Mouse (Mus musculus): ENCODE results near the gene Nt5dc3. TPM values are rescaled to one million over a fixed set of nuclear protein-coding genes. Genes with fewer than 3 reads are reported as not detected.

The Nt5dc3 gene
- 10.9 TPM for polyA plus RNA-seq (2021)

GRCm38 (mm10) chr10:86778398-86779116 is at the start of gene Nt5dc3:
Gene Nt5dc3 (plus strand): TSS chr10:86779005.
- TF ChIP-seq CTCF (IDR thresholded peaks at IDR 0.05), result no peak
- peak; percentile 96 for ATAC-seq
- peak; percentile 92 for DNase-seq (ENCODE audit: low read depth, low spot score)
- no peaks in the 10 kb centered on the region for H3K27me3 ChIP-seq
- CTCF ChIA-PET, result interaction anchor here (0.9 to 1.5 kb wide), 2 partner anchors 45 to 55 kb away, joined by 3 read pairs; no protein-coding TSS in a partner anchor
- POLR2A ChIA-PET, result interaction anchor here (0.7 to 1.6 kb wide), 7 partner anchors 10 to 476 kb away, joined by 3 to 7 read pairs (median 3); no protein-coding TSS in a partner anchor
- in situ Hi-C loops (cut with MboI; ENCODE audit: low pct_unique_long_range_greater_than_20kb), result loop anchor here (5.0 kb wide), 1 partner anchor 66 kb away; no protein-coding TSS in a partner anchor

- no peak for DNase-seq (ENCODE audit: low read depth, low spot score)
- POLR2A ChIA-PET, result no interaction called here
- CTCF ChIA-PET, result interaction anchor here (0.6 to 2.0 kb wide), 13 partner anchors 11 to 401 kb away, joined by 3 to 6 read pairs (median 3); no protein-coding TSS in a partner anchor
- in situ Hi-C loops (cut with MboI; ENCODE audit: low pct_unique_long_range_greater_than_20kb), result loop anchor here (10.0 kb wide), 1 partner anchor 256 kb away; no protein-coding TSS in a partner anchor
- no peaks in the 10 kb centered on the region for H3K27me3 ChIP-seq
- peak; percentile 93 for TF ChIP-seq CTCF (IDR thresholded peaks at IDR 0.05)
- peak; percentile 71 for ATAC-seq
Observed at GRCm38 (mm10) chr10:86730823-86731499, 47.8 kb upstream of the Nt5dc3 start.

- in situ Hi-C loops (cut with MboI; ENCODE audit: low pct_unique_long_range_greater_than_20kb), result loop anchor here (10.0 kb wide), 1 partner anchor 257 kb away; no protein-coding TSS in a partner anchor
- POLR2A ChIA-PET, result interaction anchor here (0.6 kb wide), 1 partner anchor 793 kb away, joined by 6 read pairs; no protein-coding TSS in a partner anchor
- CTCF ChIA-PET, result interaction anchor here (0.6 to 2.0 kb wide), 12 partner anchors 13 to 402 kb away, joined by 3 to 6 read pairs (median 4); no protein-coding TSS in a partner anchor
- no peak for TF ChIP-seq CTCF (IDR thresholded peaks at IDR 0.05)
- no peaks in the 10 kb centered on the region for H3K27me3 ChIP-seq
- no peak for ATAC-seq
- no peak for DNase-seq (ENCODE audit: low read depth, low spot score)
Observed at GRCm38 (mm10) chr10:86731500-86731863, 47.3 kb upstream of the Nt5dc3 start.

GRCm38 (mm10) chr10:86735036-86735435 is 43.8 kb upstream of the Nt5dc3 start:
- DNase-seq (ENCODE audit: low read depth, low spot score) (no peak), ATAC-seq (no peak)
- ChIA-PET POLR2A (no interaction called here), CTCF (no interaction called here)
- H3K27me3 ChIP-seq, result no peaks in the 10 kb centered on the region
- no peak for TF ChIP-seq CTCF (IDR thresholded peaks at IDR 0.05)
- in situ Hi-C loops (cut with MboI; ENCODE audit: low pct_unique_long_range_greater_than_20kb), result loop anchor here (10.0 kb wide), 1 partner anchor 260 kb away; no protein-coding TSS in a partner anchor

GRCm38 (mm10) chr10:86742918-86743317 is 35.9 kb upstream of the Nt5dc3 start:
- ChIA-PET POLR2A (no interaction called here), CTCF (no interaction called here)
- TF ChIP-seq CTCF (IDR thresholded peaks at IDR 0.05), result no peak
- DNase-seq (ENCODE audit: low read depth, low spot score) (no peak), ATAC-seq (no peak)
- no peaks in the 10 kb centered on the region for H3K27me3 ChIP-seq
- in situ Hi-C loops (cut with MboI; ENCODE audit: low pct_unique_long_range_greater_than_20kb), result no loop called here

- no peaks in the 10 kb centered on the region for H3K27me3 ChIP-seq
- DNase-seq (ENCODE audit: low read depth, low spot score) (no peak), ATAC-seq (no peak)
- POLR2A ChIA-PET, result no interaction called here
- TF ChIP-seq CTCF (IDR thresholded peaks at IDR 0.05), result no peak
- CTCF ChIA-PET, result interaction anchor here (2.1 kb wide), 1 partner anchor 13 kb away, joined by 6 read pairs; no protein-coding TSS in a partner anchor
- in situ Hi-C loops (cut with MboI; ENCODE audit: low pct_unique_long_range_greater_than_20kb), result no loop called here
Observed at GRCm38 (mm10) chr10:86744306-86744705, 34.5 kb upstream of the Nt5dc3 start.

GRCm38 (mm10) chr10:86755816-86756502 is 22.8 kb upstream of the Nt5dc3 start:
- no peak for TF ChIP-seq CTCF (IDR thresholded peaks at IDR 0.05)
- H3K27me3 ChIP-seq, result no peaks in the 10 kb centered on the region
- in situ Hi-C loops (cut with MboI; ENCODE audit: low pct_unique_long_range_greater_than_20kb), result no loop called here
- ChIA-PET CTCF (no interaction called here), POLR2A (no interaction called here)
- no peak for DNase-seq (ENCODE audit: low read depth, low spot score)
- no peak for ATAC-seq

- in situ Hi-C loops (cut with MboI; ENCODE audit: low pct_unique_long_range_greater_than_20kb), result no loop called here
- POLR2A ChIA-PET, result no interaction called here
- CTCF ChIA-PET, result no interaction called here
- DNase-seq (ENCODE audit: low read depth, low spot score) (no peak), ATAC-seq (no peak)
- TF ChIP-seq CTCF (IDR thresholded peaks at IDR 0.05), result no peak
- no peaks in the 10 kb centered on the region for H3K27me3 ChIP-seq
Observed at GRCm38 (mm10) chr10:86757724-86758123, 21.1 kb upstream of the Nt5dc3 start.

GRCm38 (mm10) chr10:86758211-86758610 is 20.6 kb upstream of the Nt5dc3 start:
- H3K27me3 ChIP-seq, result no peaks in the 10 kb centered on the region
- no peak for DNase-seq (ENCODE audit: low read depth, low spot score)
- ChIA-PET CTCF (no interaction called here), POLR2A (no interaction called here)
- TF ChIP-seq CTCF (IDR thresholded peaks at IDR 0.05), result no peak
- in situ Hi-C loops (cut with MboI; ENCODE audit: low pct_unique_long_range_greater_than_20kb), result no loop called here
- ATAC-seq, result no peak

- CTCF ChIA-PET, result no interaction called here
- in situ Hi-C loops (cut with MboI; ENCODE audit: low pct_unique_long_range_greater_than_20kb), result no loop called here
- H3K27me3 ChIP-seq, result no peaks in the 10 kb centered on the region
- POLR2A ChIA-PET, result no interaction called here
- TF ChIP-seq CTCF (IDR thresholded peaks at IDR 0.05), result no peak
- ATAC-seq (peak; percentile 53), DNase-seq (ENCODE audit: low read depth, low spot score) (no peak)
Observed at GRCm38 (mm10) chr10:86761236-86761635, 17.6 kb upstream of the Nt5dc3 start.
